Mouse (Mus musculus) spleen, postnatal 14 days (tissue): ENCODE measurements around the gene Zfp319.

Experiments used
- DNase-seq, 2 experiments: peaks; one replicate each; pipeline ENCODE4 v3.0.0; 2021 to 2022; ENCODE audit warnings: low spot score in 2 of 2

Gene Zfp319

DNA sequence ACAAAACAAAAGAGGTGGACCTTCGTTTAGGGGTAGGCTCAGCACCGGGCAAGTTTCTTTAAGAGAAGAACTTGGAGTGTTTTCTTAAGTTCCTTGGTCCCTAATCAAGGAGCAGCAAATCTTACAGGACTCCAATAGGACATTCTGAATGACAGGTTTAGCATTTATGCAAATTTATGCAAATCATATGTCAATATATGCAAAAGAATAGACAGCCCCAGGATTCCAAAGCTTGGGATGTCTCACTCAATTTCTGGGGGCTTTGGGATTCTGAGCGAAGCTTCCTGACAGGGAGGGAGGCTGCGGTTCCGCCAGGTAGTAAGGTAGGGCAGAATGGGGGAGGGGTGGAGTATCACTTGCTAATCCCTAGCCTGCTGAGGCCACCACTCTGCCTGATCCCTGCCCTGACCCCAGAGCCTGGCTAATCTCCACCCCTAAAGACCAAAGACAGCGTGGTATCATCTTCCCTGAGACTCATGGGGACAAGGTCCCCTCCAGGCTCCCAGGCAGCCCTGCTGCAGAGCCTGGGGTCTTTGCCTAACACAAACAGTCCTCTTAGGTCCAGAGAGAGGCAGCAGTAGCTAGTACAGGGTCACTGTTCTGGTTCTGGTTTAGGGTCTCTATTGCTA is 21.3 kb downstream of the Zfp319 start, which contains the start of gene Tepp:
Tepp (plus strand) TSS at position 225 of the 629 bp plus-strand sequence.
- DNase-seq: no peak

DNA sequence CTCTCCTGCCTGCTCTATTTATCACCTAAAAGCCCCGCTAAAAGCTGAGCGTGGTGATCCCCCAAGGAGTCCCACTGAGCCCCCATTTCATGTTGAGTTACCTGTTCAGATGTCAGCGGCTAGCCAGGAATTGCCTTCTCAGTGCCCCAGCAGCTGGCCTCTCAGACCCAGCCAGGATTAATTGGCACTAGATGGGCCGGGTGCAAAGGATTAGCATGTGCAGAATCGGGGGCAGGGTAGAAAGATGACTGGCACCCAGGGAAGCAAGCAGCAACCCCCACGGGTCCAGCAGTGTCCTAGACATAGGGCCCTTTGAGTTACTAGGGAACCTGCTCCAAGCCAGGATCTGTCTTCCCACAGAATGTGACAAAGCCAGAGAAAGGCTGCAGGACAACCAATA is 25.3 kb downstream of the Zfp319 start, which contains the start of gene Cngb1:
Cngb1 (minus strand) TSS at position 155 of the 400 bp plus-strand sequence.
- DNase-seq: no peak

GRCm38 (mm10) chr8:95305526-95305925 is 26.2 kb downstream of the Zfp319 start:
- DNase-seq: no peak

GRCm38 (mm10) chr8:95302410-95302809 is 29.3 kb downstream of the Zfp319 start:
- DNase-seq: no peak

GRCm38 (mm10) chr8:95293891-95294290 is 37.9 kb downstream of the Zfp319 start:
- no peak for DNase-seq

DNA sequence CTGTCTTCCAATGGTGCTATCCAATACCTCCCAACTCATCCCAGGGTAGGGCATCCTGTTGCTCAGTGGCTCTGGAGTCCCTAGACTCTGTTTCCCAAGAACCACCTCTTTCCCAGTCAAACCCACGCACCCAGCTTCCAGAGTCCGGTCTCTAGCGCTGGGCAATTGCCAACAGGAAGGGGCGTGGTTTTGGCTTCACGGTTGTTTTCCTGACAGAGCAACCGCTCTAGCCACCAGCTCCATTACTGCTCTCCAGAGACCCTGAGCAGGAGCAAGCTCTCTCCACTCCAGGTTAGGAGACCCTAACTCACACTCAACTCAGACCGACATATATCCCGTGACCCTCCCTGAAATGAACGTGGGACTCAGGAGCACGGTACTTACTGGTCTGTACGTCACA is 38.6 kb downstream of the Zfp319 start:
- DNase-seq: peak in 1 of 2 experiments; percentile 28

- no peak for DNase-seq
These were observed 42.6 kb downstream of the Zfp319 start for GRCm38 (mm10) chr8:95289066-95289650.

- no peak for DNase-seq
These were observed 50.3 kb downstream of the Zfp319 start for GRCm38 (mm10) chr8:95281493-95281892.
